Mouse (Mus musculus) c-Kit-positive CD71-positive TER-119-negative erythroid progenitor cells, embryonic 14.5 days (primary cell): ENCODE data around the gene Cyp4v3.
"Not testable (repeated sequence)": the region's sequence is repeated elsewhere in the genome, so short reads cannot be mapped to it uniquely, and the experiment has no call there.

Experiments used
- DNase-seq: peaks from one replicate; pipeline ENCODE4 v3.0.0-alpha.2; 2013; ENCODE audit warnings: low read depth

Gene Cyp4v3

GRCm38 (mm10) chr8:45332685-45333409 lies at the start of gene Cyp4v3:
TSS of gene Cyp4v3 (minus strand) at chr8:45333216.
- peak; percentile 4 for DNase-seq

- no peak for DNase-seq
Measured at GRCm38 (mm10) chr8:45381963-45382347, 48.9 kb upstream of the Cyp4v3 start, which contains the start of gene Fam149a. TSS of gene Fam149a (minus strand) at chr8:45382291.

- DNase-seq = no peak
Measured at GRCm38 (mm10) chr8:45381075-45381962, 48.3 kb upstream of the Cyp4v3 start.

- DNase-seq = no peak
Measured at GRCm38 (mm10) chr8:45380598-45380997, 47.6 kb upstream of the Cyp4v3 start.

GRCm38 (mm10) chr8:45374071-45374470 lies 41.1 kb upstream of the Cyp4v3 start:
- no peak for DNase-seq

- no peak for DNase-seq
Measured at GRCm38 (mm10) chr8:45367154-45367553, 34.1 kb upstream of the Cyp4v3 start.

- no peak for DNase-seq
Measured at GRCm38 (mm10) chr8:45363220-45363619, 30.2 kb upstream of the Cyp4v3 start.

- no peak for DNase-seq
Measured at GRCm38 (mm10) chr8:45362323-45362722, 29.3 kb upstream of the Cyp4v3 start.

- DNase-seq = no peak
Measured at GRCm38 (mm10) chr8:45359091-45359605, 26.1 kb upstream of the Cyp4v3 start.

- DNase-seq = no peak
Measured at GRCm38 (mm10) chr8:45358132-45358918, 25.3 kb upstream of the Cyp4v3 start.

GRCm38 (mm10) chr8:45355809-45356208 lies 22.8 kb upstream of the Cyp4v3 start:
- DNase-seq = no peak

- DNase-seq = peak; percentile 11
Measured at GRCm38 (mm10) chr8:45345031-45345430, 12.0 kb upstream of the Cyp4v3 start.

- no peak for DNase-seq
Measured at GRCm38 (mm10) chr8:45344298-45344697, 11.3 kb upstream of the Cyp4v3 start.

GRCm38 (mm10) chr8:45341630-45342628 lies 8.9 kb upstream of the Cyp4v3 start:
- no peak for DNase-seq

- DNase-seq = no peak
Measured at GRCm38 (mm10) chr8:45333493-45333892, 477 bp upstream of the Cyp4v3 start.

- DNase-seq = no peak
Measured at GRCm38 (mm10) chr8:45330856-45331255, 2.2 kb downstream of the Cyp4v3 start.

- DNase-seq = no peak
Measured at GRCm38 (mm10) chr8:45329206-45329980, 3.6 kb downstream of the Cyp4v3 start.

GRCm38 (mm10) chr8:45327076-45327475 lies 5.9 kb downstream of the Cyp4v3 start:
- DNase-seq = not testable (repeated sequence)

- no peak for DNase-seq
Measured at GRCm38 (mm10) chr8:45324151-45324550, 8.9 kb downstream of the Cyp4v3 start.

- no peak for DNase-seq
Measured at GRCm38 (mm10) chr8:45321365-45321764, 11.7 kb downstream of the Cyp4v3 start.
